Mouse (Mus musculus): ENCODE results near the gene Micu1.

DNA sequence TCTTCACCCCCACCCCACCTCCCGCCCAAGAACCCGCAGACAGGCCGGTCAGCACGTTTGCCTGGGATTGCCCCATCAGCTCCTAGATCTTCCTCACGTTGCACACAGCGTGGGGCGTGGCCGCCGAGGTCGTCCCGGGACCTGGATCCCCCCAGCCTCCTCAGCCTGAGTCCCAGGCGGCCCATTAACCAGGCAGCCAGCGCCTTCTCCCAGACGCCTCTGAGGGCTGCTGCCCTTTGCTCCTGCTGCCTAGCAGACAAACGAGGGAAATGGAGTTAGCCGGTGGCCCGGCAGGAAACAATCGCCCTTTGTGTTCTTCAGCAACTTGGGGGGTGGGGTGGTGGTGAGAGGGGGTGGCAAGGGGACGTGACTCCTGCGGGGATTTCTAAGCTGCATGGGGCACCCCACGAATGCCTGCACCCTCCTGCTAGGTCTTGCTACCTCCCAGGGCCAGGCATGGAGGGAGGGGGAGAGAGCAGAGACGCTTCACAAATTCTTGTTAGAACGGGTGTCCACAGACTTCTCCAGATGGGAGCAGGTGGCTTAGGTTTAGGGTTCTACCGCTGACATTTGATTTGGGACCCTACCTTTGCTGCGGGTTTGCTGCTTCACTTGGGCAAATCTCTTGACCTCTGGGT lies 209.4 kb downstream of the Micu1 start:
- TF ChIP-seq CTCF (IDR thresholded peaks at IDR 0.05; ENCODE audit: insufficient read depth, low read depth, low read length) (no peak), POLR2A (IDR thresholded peaks at IDR 0.05; ENCODE audit: insufficient read depth, low read depth, low read length) (no peak)

Data from olfactory bulb, adult 2 months (tissue).